Comparison of ENCODE assay signal across 8 mouse cellular contexts in genomic region chr5:124540383-124540786, GRCm38 (mm10). TPM values are rescaled to one million over a fixed set of nuclear protein-coding genes. Genes with fewer than 3 reads are reported as not detected.
DNase-seq lines count a peak whose midpoint lies in the region; ATAC-seq lines count a peak whose summit lies in the region.

Tmed2 (plus strand) TSS chr5:124540695.

- DNase-seq in WW6 (ENCODE audit: low read depth, low spot score) = peak; percentile 88
- DNase-seq in cerebellum, postnatal 4 days (ENCODE audit: low spot score in 2 of 2) = peak; percentile 79 to 93
- DNase-seq in gastrocnemius, adult 18-20 months (ENCODE audit: low spot score) = peak; percentile 96
- DNase-seq in left cerebral cortex, adult 18-20 months (ENCODE audit: low spot score in 2 of 2) = peak; percentile 96 to 97
- peak; percentile 98 for DNase-seq in right cerebral cortex, adult 18-20 months
- peak; percentile 72 for DNase-seq in urinary bladder, postnatal 10 days (ENCODE audit: low spot score)

- H3K4me2 ChIP-seq in hindbrain, embryonic 16.5 days (ENCODE audit: low read length) = peak within 1 kb of the TSS; percentile 84

- H3K27ac ChIP-seq in hindbrain, embryonic 16.5 days (ENCODE audit: low read depth, low read length) = peak within 1 kb of the TSS; percentile 75
- peak within 1 kb of the TSS; percentile 55 for H3K27ac ChIP-seq in macrophage

- peak within 1 kb of the TSS; percentile 79 for H3K9ac ChIP-seq in hindbrain, embryonic 16.5 days (ENCODE audit: low read depth, low read length)

- peak within 1 kb of the TSS; percentile 61 for H3K4me3 ChIP-seq in hindbrain, embryonic 16.5 days (ENCODE audit: low read length)
- peak within 1 kb of the TSS; percentile 59 for H3K4me3 ChIP-seq in macrophage (ENCODE audit: inconsistent target)

- H3K9me3 ChIP-seq in hindbrain, embryonic 16.5 days (ENCODE audit: control insufficient read depth, low read length) = no peaks in the 10 kb centered on the region

- ATAC-seq in hindbrain, embryonic 16.5 days = peak; percentile 97

- H3K36me3 ChIP-seq in hindbrain, embryonic 16.5 days (ENCODE audit: control insufficient read depth, insufficient read depth, low read length) = peaks cover 11% of the 10 kb centered on the region; the same call in 1 of the 2 replicates
- peaks cover 28% of the 10 kb centered on the region for H3K36me3 ChIP-seq in macrophage (ENCODE audit: inconsistent target)

- WGBS in hindbrain, embryonic 16.5 days = under 1% methylated on average over 35 of the region's 35 CpGs
- WGBS in macrophage (ENCODE audit: missing documents) = 2% methylated on average over 31 of the region's 35 CpGs

- H3K4me1 ChIP-seq in hindbrain, embryonic 16.5 days (ENCODE audit: control insufficient read depth, insufficient read depth, low read depth, low read length) = peaks cover 11% of the 10 kb centered on the region

- no peaks in the 10 kb centered on the region for H3K27me3 ChIP-seq in hindbrain, embryonic 16.5 days (replicated peaks; ENCODE audit: control insufficient read depth, insufficient read depth, low read length)

- peaks cover 41% of the 10 kb centered on the region for H3K79me2 ChIP-seq in macrophage (ENCODE audit: inconsistent target)

RNA-seq across cellular contexts. Expression of gene Tmed2, which starts in this region (rescaled TPM):
- 100 to 1,000 TPM; 145 to 151 TPM for total RNA-seq in gastrocnemius, adult 18-20 months (2021)
- polyA plus RNA-seq in hindbrain, embryonic 16.5 days (2015; fragmentation: Nextera tagmentation; extraction: Ambion mirVana) = 342 and 347 TPM in 2 replicates
- 100 to 1,000 TPM; 103 to 122 TPM for total RNA-seq in left cerebral cortex, adult 18-20 months (2021)
- total RNA-seq in macrophage (2018; cell fraction: chromatin; rRNA removed) = 100 to 1,000 TPM in 4 of 26 experiments, 10 to 100 TPM in 22; 47.8 to 107 (median 75.2) TPM
- 100 to 1,000 TPM; 250 to 501 (median 304) TPM for total RNA-seq in macrophage (2018; cell fraction: cytosol; rRNA removed)
- total RNA-seq in macrophage (2018; cell fraction: nucleus; rRNA removed) = 100 to 1,000 TPM; 113 to 376 (median 199) TPM
- 260 to 815 TPM (median 355 TPM) in 3 replicates for polyA plus RNA-seq in macrophage (2018)

Comparison
In these comparisons a context has a peak if more than half of its experiments do, and no peak if none do; other contexts are left out.
1. Peak in every context shown above with its lines: DNase-seq, ATAC-seq, H3K4me3 ChIP-seq and H3K27ac ChIP-seq.